Mouse (Mus musculus) right cerebral cortex, adult 2 months (tissue): Measurements from ENCODE around the gene Aass.

Source experiments
- DNase-seq, 2 experiments: peaks; one replicate each; pipeline ENCODE4 v3.0.0; 2021 to 2022; ENCODE audit warnings: low spot score in 2 of 2

Gene Aass

DNA sequence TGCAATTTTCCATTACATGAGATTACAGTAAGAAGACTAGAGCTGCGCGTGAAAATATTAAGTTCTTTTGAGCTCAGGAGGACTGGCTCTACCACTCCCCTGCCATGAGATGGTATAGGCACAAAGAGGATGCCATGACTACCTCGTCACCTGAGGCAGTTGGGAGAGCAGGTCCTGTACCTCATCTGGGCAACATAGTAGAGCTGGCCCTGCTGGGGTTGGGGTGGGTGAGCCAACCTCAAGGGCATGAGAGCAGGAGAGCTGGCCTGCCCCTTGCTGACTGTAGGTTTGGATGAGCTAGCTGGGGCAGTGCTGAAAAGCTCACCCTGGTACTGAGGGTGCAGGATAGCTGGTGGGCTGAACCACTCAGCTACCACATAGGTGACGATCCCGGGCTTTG is 77.1 kb downstream of the Aass start:
- no peak for DNase-seq

DNA sequence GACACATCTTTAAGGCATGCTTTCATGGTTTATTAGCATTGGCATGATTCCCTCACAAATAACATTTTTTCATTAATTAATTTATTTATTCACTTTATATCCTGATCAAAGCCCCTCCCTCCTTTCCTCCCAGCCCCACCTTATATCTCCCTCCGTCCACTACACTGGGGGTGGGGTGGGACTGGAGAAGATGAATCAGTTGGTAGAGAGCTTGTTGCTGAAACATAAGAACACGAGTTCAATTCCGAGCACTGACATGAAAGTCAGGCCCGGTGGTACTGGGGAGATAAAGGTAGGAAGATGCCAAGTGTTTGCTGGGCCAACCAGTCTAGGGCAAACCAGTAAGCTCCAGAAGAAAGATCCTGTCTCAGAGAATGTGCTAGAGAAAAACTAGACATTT is 84.0 kb downstream of the Aass start:
- DNase-seq: no peak

DNA sequence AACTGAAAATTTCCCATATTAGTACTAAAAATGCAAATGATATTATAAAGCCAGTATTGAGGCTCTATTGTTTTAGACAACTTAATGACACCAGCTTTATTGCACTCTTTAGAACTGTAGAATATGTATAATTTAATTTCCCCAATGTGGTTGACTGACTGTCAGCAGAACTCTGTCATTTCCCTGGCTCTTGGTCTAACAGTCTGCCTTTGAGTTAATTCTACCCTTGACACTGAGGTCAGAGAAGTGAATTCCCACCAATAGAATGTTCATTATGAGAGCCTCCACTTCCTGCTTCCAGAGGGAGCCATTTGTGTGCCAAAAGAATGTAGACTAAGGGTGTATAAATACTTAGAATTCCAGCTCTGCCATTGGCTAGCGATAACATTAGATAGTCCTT is 104.5 kb downstream of the Aass start:
- no peak for DNase-seq
